Mouse (Mus musculus) naive thymus-derived CD4-positive, alpha-beta T cell, adult 5 months (primary cell): Measurements from ENCODE around the gene Sp9. TPM values are rescaled to one million over a fixed set of nuclear protein-coding genes. Genes with fewer than 3 reads are reported as not detected.

ENCODE experiments used
- polyA plus RNA-seq: library from polyadenylated mRNA; unstranded; fragments of 100-300 nt; shearing (Covaris generic); gene quantifications from one replicate; pipeline ENCODE4 v1.2.1, GENCODE M21; 2017

Sp9 gene
- not detected for polyA plus RNA-seq

DNA sequence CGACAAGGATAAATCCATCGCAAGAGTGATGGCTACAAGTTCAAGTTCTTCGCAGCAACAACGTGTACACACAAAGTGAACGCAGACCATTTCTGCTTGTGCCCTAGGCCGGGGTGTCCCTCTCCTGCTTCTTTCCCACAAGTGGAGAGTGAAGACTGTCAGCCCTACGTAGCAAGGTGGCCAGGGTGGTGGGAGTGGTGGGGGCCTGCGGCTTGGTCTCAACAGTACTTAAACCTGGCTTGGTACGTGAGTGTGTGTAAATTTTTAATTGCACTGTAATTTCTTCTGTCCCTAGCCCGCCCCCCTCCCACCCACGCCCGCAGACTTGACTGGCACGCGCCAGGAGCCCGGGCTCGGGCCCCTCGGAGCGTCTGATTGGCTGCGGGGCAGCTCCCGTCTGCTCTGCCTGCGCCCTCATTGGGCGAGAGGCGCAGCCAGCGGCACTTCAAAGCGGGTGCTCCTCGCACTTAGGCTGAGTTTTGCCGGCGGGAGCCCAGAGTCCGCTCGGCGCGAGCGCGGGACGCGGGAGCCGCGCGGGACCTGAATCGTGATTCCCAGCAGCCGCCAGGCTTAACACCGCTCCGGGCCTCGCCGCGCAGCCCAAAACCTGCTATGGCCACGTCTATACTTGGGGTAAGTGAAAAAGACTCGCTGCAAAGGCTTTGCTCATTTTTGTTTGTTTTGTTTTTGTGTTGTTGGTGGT is at the start of gene Sp9:
Sp9 (plus strand) TSS at position 467 of the 703 bp plus-strand sequence.

GRCm38 (mm10) chr2:73312152-73313116 is 40.7 kb downstream of the Sp9 start, which contains the start of the genes Scrn3 and Cir1:
Scrn3 (plus strand) TSS chr2:73312601.
Cir1 (minus strand) TSS chr2:73312701.

Other genes starting within 250 kb of the Sp9 start
- gene Ola1, start 53.0 kb upstream of the Sp9 start, polyA plus RNA-seq: 41.9 TPM
- gene Scrn3, start 40.7 kb downstream of the Sp9 start, polyA plus RNA-seq: 6.2 TPM
- gene Cir1, start 40.8 kb downstream of the Sp9 start, polyA plus RNA-seq: 33.0 TPM
- 7.2 TPM for gene Gpr155, start 114.6 kb downstream of the Sp9 start, polyA plus RNA-seq